Mouse (Mus musculus) heart, postnatal 0 days (tissue): ENCODE results near the gene Zmynd12.

Source experiments
- CTCF ChIP-seq: IDR thresholded peaks from 2 replicates; pipeline ENCODE4 v1.5.1; 2016; ENCODE audit warnings: antibody characterized with exemption, control low read depth, low read depth
- EP300 ChIP-seq: IDR thresholded peaks from 2 replicates; pipeline ENCODE4 v1.6.1; 2016; ENCODE audit warnings: antibody characterized with exemption, low read depth

DNA sequence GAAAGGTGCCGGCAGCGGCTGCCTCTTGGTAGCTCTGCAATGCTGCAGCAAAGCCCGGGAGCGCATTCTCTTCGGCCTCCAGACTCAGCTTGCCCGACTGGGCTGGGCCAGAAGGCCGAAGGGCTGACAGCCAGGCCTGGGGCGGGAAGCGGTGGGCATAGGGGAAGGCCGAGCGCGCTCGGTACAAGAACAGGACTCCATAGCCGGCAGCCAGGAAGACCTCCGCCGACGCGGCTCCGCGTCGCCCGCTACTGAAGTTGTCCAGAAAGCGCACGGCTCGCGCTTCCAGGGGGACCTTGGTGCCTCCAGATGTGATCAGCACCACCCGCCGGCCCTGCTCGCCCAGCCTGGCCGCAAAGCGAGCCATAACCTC, 707 bp upstream of the Zmynd12 start:
- TF ChIP-seq CTCF (no peak), EP300 (no peak)
